Mouse (Mus musculus) bone marrow macrophage, adult 2 months (primary cell): Measurements from ENCODE around the gene March1. TPM values are rescaled to one million over a fixed set of nuclear protein-coding genes. Genes with fewer than 3 reads are reported as not detected.

Experiments used
- H3K27ac ChIP-seq: 2 replicates; pipeline ENCODE4 v1.5.1; 2012; ENCODE audit warnings: low read depth, low read length; ENCODE audit not compliant: insufficient read depth
- H3K4me1 ChIP-seq: 2 replicates; pipeline ENCODE4 v1.6.1; 2012; ENCODE audit warnings: low read length; ENCODE audit not compliant: control insufficient read depth, insufficient read depth
- H3K4me3 ChIP-seq: 2 replicates; pipeline ENCODE4 v1.5.1; 2012; ENCODE audit warnings: mild to moderate bottlenecking, low read length, moderate library complexity; ENCODE audit not compliant: insufficient read depth
- CTCF ChIP-seq: IDR thresholded peaks from 2 replicates; pipeline ENCODE4 v1.5.1; 2012; ENCODE audit warnings: low read depth, mild to moderate bottlenecking, low read length, moderate library complexity
- POLR2A ChIP-seq: IDR thresholded peaks from 2 replicates; pipeline ENCODE4 v1.6.1; 2012; ENCODE audit warnings: mild to moderate bottlenecking, low read depth, low read length, borderline replicate concordance
- polyA plus RNA-seq: library from polyadenylated mRNA; stranded (reverse); fragments of >200 nt; gene quantifications from 2 replicates; pipeline ENCODE4 v1.2.4, GENCODE M21; 2012; ENCODE audit not compliant: missing spikeins, insufficient read depth, insufficient read length

March1 gene
- 58.4 and 69.1 TPM in 2 replicates for polyA plus RNA-seq

DNA sequence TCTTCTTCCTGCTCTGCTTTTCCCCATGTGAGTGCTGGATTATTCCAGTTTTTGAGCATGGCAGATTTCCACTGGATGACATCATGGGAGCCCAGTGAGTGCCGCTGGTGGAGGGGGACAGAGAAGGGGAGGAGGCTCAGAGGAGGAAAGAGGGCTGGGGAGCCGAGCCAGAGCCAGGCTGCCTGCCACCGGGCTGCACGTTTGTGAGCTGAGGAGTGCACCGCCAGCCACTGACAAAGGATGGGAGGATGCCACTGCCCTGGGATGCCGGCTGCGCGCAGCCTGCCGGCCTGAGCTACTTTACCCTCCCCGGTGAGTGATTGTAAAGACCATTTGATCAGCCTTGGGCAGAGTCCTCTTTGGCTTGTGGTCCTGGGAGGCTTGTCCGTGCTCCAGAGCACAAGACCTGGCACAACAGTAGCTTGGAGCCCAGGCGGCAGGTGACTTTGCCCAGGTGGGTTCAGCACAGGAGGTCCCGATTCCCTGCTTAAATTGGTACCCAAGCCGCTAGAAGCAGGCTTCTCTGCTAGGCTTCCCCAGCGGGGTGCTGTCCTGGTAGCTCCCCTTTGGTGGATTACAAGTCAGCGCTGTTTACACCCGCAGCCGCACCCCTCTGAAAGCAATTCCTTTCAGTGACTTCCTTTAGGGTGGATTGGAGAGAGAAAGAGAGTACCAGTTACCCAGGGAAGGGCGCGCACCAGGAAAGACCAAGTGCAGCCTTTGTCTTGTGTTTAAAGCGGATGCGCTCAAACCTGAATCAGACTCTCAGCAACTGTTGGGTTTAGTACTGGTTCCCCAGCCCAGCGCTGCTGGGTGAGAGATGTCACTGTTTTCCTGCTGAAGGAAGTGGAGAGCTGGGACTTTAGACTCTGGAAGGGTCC is at the start of gene March1:
Gene March1, plus strand, starts transcription at position 30 of the 881 bp plus-strand sequence.
- no peak within 1 kb of the TSS for H3K4me3 ChIP-seq
- H3K4me1 ChIP-seq = no peaks in the 10 kb centered on the region
- TF ChIP-seq CTCF = no peak
- TF ChIP-seq POLR2A = no peak
- H3K27ac ChIP-seq = no peak within 1 kb of the TSS

DNA sequence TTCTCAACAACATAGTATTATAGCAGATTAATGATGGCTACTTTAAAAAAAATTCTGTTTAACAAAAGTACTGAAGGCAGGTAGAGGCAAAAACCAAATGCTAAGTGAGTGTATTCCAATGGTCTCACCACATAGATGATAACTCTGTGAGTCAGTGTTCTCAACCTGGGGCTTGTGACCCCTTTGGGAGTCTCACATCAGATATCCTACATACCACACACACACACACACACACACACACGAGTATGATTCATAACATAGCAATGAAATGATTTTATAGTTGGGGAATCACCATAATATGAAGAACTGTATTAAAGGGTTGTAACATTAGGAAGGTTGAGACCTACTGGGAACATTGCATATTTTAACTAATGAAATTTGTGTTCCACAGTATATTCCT is 30.8 kb upstream of the March1 start:
- Histone ChIP-seq H3K4me1 (no peaks in the 10 kb centered on the region), H3K4me3 (no peak overlapping the region), H3K27ac (no peak overlapping the region)
- TF ChIP-seq CTCF (no peak), POLR2A (no peak)

DNA sequence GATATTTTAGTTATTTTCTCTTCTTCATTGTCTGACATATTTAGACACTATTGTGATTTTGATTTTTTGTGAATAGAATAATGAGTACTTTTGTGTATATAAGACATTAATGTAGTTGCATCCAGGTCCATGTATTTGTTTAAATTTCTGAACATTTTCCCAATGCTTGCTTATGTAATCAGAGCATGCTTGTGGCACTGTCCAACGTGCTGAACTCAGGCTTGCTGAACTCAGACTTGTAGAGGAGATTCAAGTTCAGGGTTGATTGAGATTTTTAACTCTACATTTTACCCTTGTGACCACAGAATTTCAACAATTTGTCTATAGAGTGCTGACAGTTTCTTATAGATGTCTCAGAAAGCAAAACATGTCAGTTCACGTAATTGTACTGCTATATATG is 14.5 kb upstream of the March1 start:
- no peak for TF ChIP-seq POLR2A
- no peak for TF ChIP-seq CTCF
- no peak overlapping the region for H3K27ac ChIP-seq
- no peak overlapping the region for H3K4me3 ChIP-seq
- H3K4me1 ChIP-seq = no peaks in the 10 kb centered on the region

DNA sequence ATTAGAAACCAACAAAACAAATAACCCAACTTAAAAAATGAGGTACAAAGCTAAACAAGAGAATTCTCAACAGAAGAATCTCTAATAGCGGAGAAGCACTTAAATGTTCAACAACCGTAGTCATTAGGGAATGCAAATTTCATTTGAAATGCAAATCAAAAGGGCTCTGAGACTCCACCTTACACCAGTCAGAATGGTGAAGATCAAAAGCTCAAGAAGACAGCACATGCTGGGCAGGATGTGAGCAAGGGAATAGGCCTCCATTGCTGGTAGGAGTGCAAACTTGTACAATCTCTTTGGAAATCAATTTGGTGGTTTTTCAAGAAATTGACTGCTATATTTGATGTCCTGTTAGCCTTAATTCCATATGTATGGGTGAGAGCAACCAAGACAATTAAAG is 8.2 kb upstream of the March1 start:
- TF ChIP-seq CTCF (no peak), POLR2A (no peak)
- Histone ChIP-seq H3K27ac (no peak overlapping the region), H3K4me1 (no peaks in the 10 kb centered on the region), H3K4me3 (no peak overlapping the region)

DNA sequence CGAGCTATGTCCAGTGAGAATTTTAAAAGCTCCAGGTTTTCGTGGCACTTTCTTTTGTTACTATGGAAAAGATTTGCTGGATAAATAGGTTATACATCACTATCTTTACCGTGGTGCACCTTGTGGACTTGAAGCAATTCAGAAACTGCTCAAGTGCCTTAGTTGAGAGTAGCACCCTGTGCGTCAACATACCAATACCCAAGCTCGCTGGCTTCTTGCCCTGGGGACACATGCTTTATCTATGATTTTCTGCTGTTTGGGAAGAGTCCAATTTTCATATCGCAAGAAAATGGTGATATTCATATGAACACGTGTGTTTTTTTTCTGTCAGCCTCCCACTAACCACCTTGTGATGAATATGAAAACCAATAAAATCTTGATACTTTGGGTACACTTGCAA is 1.3 kb downstream of the March1 start:
- TF ChIP-seq CTCF = no peak
- TF ChIP-seq POLR2A = no peak
- Histone ChIP-seq H3K4me3 (no peak overlapping the region), H3K27ac (no peak overlapping the region), H3K4me1 (no peaks in the 10 kb centered on the region)

- no peak overlapping the region for H3K4me3 ChIP-seq
- no peak overlapping the region for H3K27ac ChIP-seq
- no peaks in the 10 kb centered on the region for H3K4me1 ChIP-seq
- TF ChIP-seq POLR2A = no peak
- no peak for TF ChIP-seq CTCF
Measured at GRCm38 (mm10) chr8:65644931-65645330, 27.2 kb downstream of the March1 start.

- H3K4me1 ChIP-seq = no peaks in the 10 kb centered on the region
- no peak overlapping the region for H3K27ac ChIP-seq
- TF ChIP-seq POLR2A (no peak), CTCF (no peak)
- H3K4me3 ChIP-seq = no peak overlapping the region
Measured at GRCm38 (mm10) chr8:65645502-65645901, 27.8 kb downstream of the March1 start.

DNA sequence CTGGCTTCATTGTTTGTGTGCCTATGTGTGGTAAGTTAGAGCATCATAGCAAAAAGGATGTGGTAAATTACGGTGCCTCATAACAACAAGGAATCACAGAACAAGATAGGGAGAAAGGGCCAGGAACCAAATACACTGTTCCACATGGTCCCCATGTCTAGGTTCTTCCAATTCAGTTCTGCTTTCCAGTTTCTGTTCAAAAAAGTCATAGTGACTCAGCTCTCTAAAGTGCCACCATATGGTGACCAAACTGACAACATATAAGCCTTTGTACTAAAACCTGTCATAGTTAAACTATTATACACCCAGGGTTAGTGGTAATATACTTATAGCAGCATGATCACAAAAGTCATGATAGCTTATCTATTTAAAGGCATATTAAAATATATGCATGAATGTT is 28.2 kb downstream of the March1 start:
- Histone ChIP-seq H3K27ac (no peak overlapping the region), H3K4me1 (no peaks in the 10 kb centered on the region), H3K4me3 (no peak overlapping the region)
- TF ChIP-seq CTCF (no peak), POLR2A (no peak)

DNA sequence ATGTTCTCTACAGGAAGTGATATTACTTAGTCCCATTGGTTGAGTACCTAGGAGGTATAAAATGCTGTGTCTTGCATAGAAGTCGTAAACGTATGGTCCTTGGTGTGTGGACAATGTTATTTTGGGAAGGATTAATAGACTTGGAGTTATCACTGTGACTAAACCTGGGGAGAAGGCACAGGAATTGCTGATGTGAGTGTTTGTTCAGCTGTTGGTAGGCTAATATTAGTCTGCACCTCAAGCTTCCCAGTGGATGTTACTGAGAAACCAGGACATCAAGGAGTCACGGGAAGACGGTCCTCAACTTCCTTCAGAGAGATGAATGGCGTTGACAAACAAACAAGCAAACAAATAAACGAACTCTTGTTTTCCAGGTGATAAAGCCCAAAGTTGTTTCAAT is 38.2 kb downstream of the March1 start:
- TF ChIP-seq POLR2A (no peak), CTCF (no peak)
- Histone ChIP-seq H3K27ac (no peak overlapping the region), H3K4me1 (no peaks in the 10 kb centered on the region), H3K4me3 (no peak overlapping the region)

DNA sequence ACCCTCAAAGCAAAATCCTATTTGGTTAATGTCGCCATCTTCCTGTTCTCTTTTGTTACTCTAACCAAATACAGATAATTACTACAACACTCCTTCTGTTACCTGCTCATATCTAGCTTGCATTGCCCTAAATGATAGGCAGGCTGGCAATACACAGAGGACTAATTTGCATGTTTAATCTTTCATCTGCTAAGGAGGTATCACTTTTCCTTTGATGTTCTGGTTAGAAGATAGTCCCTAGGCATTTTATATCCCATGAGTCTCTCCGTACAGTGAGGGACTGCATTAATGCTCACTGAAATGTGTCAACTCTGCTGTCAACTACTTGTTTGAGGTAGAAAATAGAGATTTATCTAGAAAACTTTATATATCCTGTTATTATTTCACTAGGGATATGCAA is 44.2 kb downstream of the March1 start:
- Histone ChIP-seq H3K4me3 (no peak overlapping the region), H3K27ac (no peak overlapping the region), H3K4me1 (no peaks in the 10 kb centered on the region)
- TF ChIP-seq POLR2A (no peak), CTCF (no peak)
